Comparison of ENCODE assay signal across 15 mouse cellular contexts in the genomic region with DNA sequence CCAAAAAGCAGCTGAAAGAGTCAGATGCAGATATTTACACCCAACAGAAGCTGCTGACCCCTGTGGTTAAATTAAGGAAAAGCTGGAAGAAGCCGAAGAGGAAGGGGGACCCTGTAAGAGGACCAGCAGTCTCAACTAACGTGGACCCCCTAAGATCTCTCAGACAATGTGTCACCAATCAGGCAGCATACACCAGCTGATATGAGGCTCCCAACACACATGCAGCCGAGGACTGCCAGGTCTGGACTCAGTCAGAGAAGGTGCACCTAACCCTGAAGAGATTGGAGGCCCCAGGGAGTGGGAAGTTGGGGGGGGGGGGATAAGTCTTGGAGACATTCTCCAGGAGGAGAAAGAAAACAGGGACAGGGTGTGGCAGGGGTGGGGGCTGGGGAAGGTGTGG. TPM values are rescaled to one million over a fixed set of nuclear protein-coding genes. Genes with fewer than 3 reads are reported as not detected.
DNase-seq lines count a peak whose midpoint lies in the region; ATAC-seq and TF ChIP-seq lines count a peak whose summit lies in the region.
"Had no signal": no experiment of that assay in that cellular context is flagged by ENCODE, and none has a peak within 500 bp of the region (broad histone marks: within the 10 kb centered on the region; RNA-seq: fewer than 3 reads in every experiment).

No protein-coding gene starts in this region.

- intact Hi-C loops in heart, postnatal 25 days (cut with DNase I): loop anchor here (2.0 kb wide), 1 partner anchor 129 kb away; no protein-coding TSS in a partner anchor
- intact Hi-C loops in gastrocnemius, postnatal 14 days (cut with DNase I; ENCODE audit: low total_unique reads): no loop called here

- in situ Hi-C loops in CH12.LX (cut with MboI; ENCODE audit: low pct_ligation_motif_present, low pct_unique_long_range_greater_than_20kb, low sequenced_read_pairs): no loop called here

- H3K4me3 ChIP-seq in embryonic facial prominence, embryonic 13.5 days: no peak overlapping the region
- H3K4me3 ChIP-seq in embryonic facial prominence, embryonic 10.5 days: no peak overlapping the region
- peak overlapping the region; percentile 26; the same call in 1 of the 2 replicates for H3K4me3 ChIP-seq in heart, postnatal 0 days (ENCODE audit: low read depth, low read length)
- H3K4me3 ChIP-seq in lung, embryonic 15.5 days: peak overlapping the region; percentile 5; the same call in 1 of the 2 replicates
- peak overlapping the region; percentile 52 to 79 (median 57) for H3K4me3 ChIP-seq in CH12.LX (replicated peaks in 1 of 3; ENCODE audit: low read depth in 2 of 3, low read length in 2 of 3, poor library complexity in 1 of 3)
- H3K4me3 ChIP-seq: forebrain, embryonic 13.5 days; neural tube, embryonic 15.5 days had no signal

- H3K4me1 ChIP-seq in embryonic facial prominence, embryonic 13.5 days: no peaks in the 10 kb centered on the region
- no peaks in the 10 kb centered on the region for H3K4me1 ChIP-seq in embryonic facial prominence, embryonic 10.5 days
- H3K4me1 ChIP-seq in heart, postnatal 0 days (ENCODE audit: control insufficient read depth, insufficient read depth): no peaks in the 10 kb centered on the region; the same call in 1 of the 2 replicates
- no peaks in the 10 kb centered on the region; the same call in 1 of the 2 replicates for H3K4me1 ChIP-seq in lung, embryonic 15.5 days
- H3K4me1 ChIP-seq in CH12.LX (ENCODE audit: control insufficient read depth in 1 of 2, insufficient read depth in 2 of 2): peaks cover 0 to 6% of the 10 kb centered on the region in 2 experiments; a peak in 2 of 4 replicates
- H3K4me1 ChIP-seq: neural tube, embryonic 15.5 days had no signal

- 71% methylated on average over 3 of the region's 3 CpGs for WGBS in embryonic facial prominence, embryonic 13.5 days
- 70% methylated on average over 3 of the region's 3 CpGs for WGBS in embryonic facial prominence, embryonic 10.5 days
- 43% methylated on average over 3 of the region's 3 CpGs for WGBS in heart, postnatal 0 days
- WGBS in lung, embryonic 15.5 days: 55% methylated on average over 3 of the region's 3 CpGs

- no peak for TF ChIP-seq RAD21 in CH12.LX (IDR thresholded peaks at IDR 0.05; ENCODE audit: low read depth, low read length)

- peak; percentile 56; the same call in 1 of the 2 replicates for ATAC-seq in embryonic facial prominence, embryonic 13.5 days (ENCODE audit: insufficient number of reproducible peaks, insufficient read depth, low FRiP score, low TSS enrichment, low read depth)
- no peak for ATAC-seq in heart, postnatal 0 days (ENCODE audit: insufficient read depth, low read depth)
- 0 out of 2 replicates have a peak, but pooled peaks have one; percentile 8 for ATAC-seq in lung, embryonic 15.5 days (ENCODE audit: borderline replicate concordance, extremely low read depth, low FRiP score, low TSS enrichment)
- ATAC-seq: activated CD4-positive, CD25-positive, alpha-beta regulatory T cell, adult 4 months; forebrain, embryonic 13.5 days had no signal

- no peak for TF ChIP-seq EP300 in heart, postnatal 0 days (IDR thresholded peaks at IDR 0.05; ENCODE audit: low read depth)
- TF ChIP-seq EP300 in CH12.LX (IDR thresholded peaks at IDR 0.05; ENCODE audit: low read length): no peak

- no peak for TF ChIP-seq CTCF in heart, postnatal 0 days (IDR thresholded peaks at IDR 0.05; ENCODE audit: low read depth)
- no peak for TF ChIP-seq CTCF in CH12.LX (conservative IDR thresholded peaks at IDR 0.05 in 1 of 2, IDR thresholded peaks at IDR 0.05 in 1 of 2; ENCODE audit: low read depth in 2 of 2, low read length in 2 of 2)

- DNase-seq in embryonic facial prominence, embryonic 10.5 days (ENCODE audit: low spot score): no peak
- DNase-seq in heart, postnatal 0 days (ENCODE audit: low spot score): no peak
- no peak for DNase-seq in heart, postnatal 25 days (ENCODE audit: low spot score)
- DNase-seq in lung, postnatal 14 days: no peak
- no peak for DNase-seq in CH12.LX (ENCODE audit: extremely low read depth)
- DNase-seq in gastrocnemius, postnatal 14 days: no peak
- DNase-seq: adrenal gland, postnatal 25 days; cerebellum, adult 9-10 months; kidney, adult 18-20 months; kidney, postnatal 36 days had no signal

- H3K9me3 ChIP-seq in embryonic facial prominence, embryonic 13.5 days: no peaks in the 10 kb centered on the region
- no peaks in the 10 kb centered on the region; the same call in 1 of the 2 replicates for H3K9me3 ChIP-seq in embryonic facial prominence, embryonic 10.5 days
- no peaks in the 10 kb centered on the region for H3K9me3 ChIP-seq in heart, postnatal 0 days (replicated peaks; ENCODE audit: control insufficient read depth, low read length)
- no peaks in the 10 kb centered on the region for H3K9me3 ChIP-seq in lung, embryonic 15.5 days
- peaks cover 16% of the 10 kb centered on the region for H3K9me3 ChIP-seq in CH12.LX (replicated peaks; ENCODE audit: low read length)
- H3K9me3 ChIP-seq: forebrain, embryonic 13.5 days; neural tube, embryonic 15.5 days had no signal

- dilution Hi-C loops in CH12.LX (cut with MboI; ENCODE audit: extremely low pct_ligation_motif_present, extremely low pct_unique_long_range_greater_than_20kb, low sequenced_read_pairs): no loop called here

- TF ChIP-seq POLR2A in CH12.LX (IDR thresholded peaks at IDR 0.05; ENCODE audit: low read depth, low read length): 0 out of 2 replicates have a peak, but pooled peaks have one; percentile 20

- no peak overlapping the region for H3K27ac ChIP-seq in embryonic facial prominence, embryonic 13.5 days
- no peak overlapping the region for H3K27ac ChIP-seq in embryonic facial prominence, embryonic 10.5 days (replicated peaks)
- H3K27ac ChIP-seq in heart, postnatal 0 days (ENCODE audit: low read depth): no peak overlapping the region
- no peak overlapping the region for H3K27ac ChIP-seq in lung, embryonic 15.5 days
- no peak overlapping the region for H3K27ac ChIP-seq in CH12.LX (ENCODE audit: insufficient read depth, low read depth)
- H3K27ac ChIP-seq: forebrain, embryonic 13.5 days; neural tube, embryonic 15.5 days had no signal

- H3K4me2 ChIP-seq in embryonic facial prominence, embryonic 13.5 days: no peak overlapping the region
- H3K4me2 ChIP-seq in heart, postnatal 0 days (ENCODE audit: low read depth, low read length): peak overlapping the region; percentile 30
- H3K4me2 ChIP-seq in lung, embryonic 15.5 days: peak overlapping the region; percentile 57
- H3K4me2 ChIP-seq in CH12.LX (ENCODE audit: insufficient read depth, low read depth, poor library complexity, severe bottlenecking): peak overlapping the region; percentile 60
- H3K4me2 ChIP-seq: forebrain, embryonic 13.5 days; neural tube, embryonic 15.5 days had no signal

- peaks cover 57% of the 10 kb centered on the region for H3K79me2 ChIP-seq in CH12.LX (replicated peaks; ENCODE audit: control insufficient read depth, extremely low read depth, insufficient read depth, poor library complexity, severe bottlenecking)

- H3K9ac ChIP-seq in embryonic facial prominence, embryonic 13.5 days: no peak overlapping the region
- H3K9ac ChIP-seq in heart, postnatal 0 days (replicated peaks; ENCODE audit: low read depth, low read length): no peak overlapping the region
- no peak overlapping the region for H3K9ac ChIP-seq in lung, embryonic 15.5 days
- H3K9ac ChIP-seq in CH12.LX (ENCODE audit: insufficient read depth, low read depth): peak overlapping the region; percentile 83
- H3K9ac ChIP-seq: forebrain, embryonic 13.5 days; neural tube, embryonic 15.5 days had no signal

- H3K27me3 ChIP-seq in embryonic facial prominence, embryonic 13.5 days: no peaks in the 10 kb centered on the region
- H3K27me3 ChIP-seq in embryonic facial prominence, embryonic 10.5 days (replicated peaks; ENCODE audit: low read depth, poor library complexity, severe bottlenecking): no peaks in the 10 kb centered on the region
- no peaks in the 10 kb centered on the region for H3K27me3 ChIP-seq in heart, postnatal 0 days (ENCODE audit: control insufficient read depth, insufficient read depth, low read length)
- H3K27me3 ChIP-seq in lung, embryonic 15.5 days: no peaks in the 10 kb centered on the region
- H3K27me3 ChIP-seq in CH12.LX (replicated peaks): no peaks in the 10 kb centered on the region
- H3K27me3 ChIP-seq: forebrain, embryonic 13.5 days; neural tube, embryonic 15.5 days had no signal

- H3K36me3 ChIP-seq in embryonic facial prominence, embryonic 13.5 days: no peaks in the 10 kb centered on the region
- H3K36me3 ChIP-seq in embryonic facial prominence, embryonic 10.5 days (replicated peaks): no peaks in the 10 kb centered on the region
- no peaks in the 10 kb centered on the region; the same call in 1 of the 2 replicates for H3K36me3 ChIP-seq in heart, postnatal 0 days (replicated peaks; ENCODE audit: control insufficient read depth, insufficient read depth, low read length)
- peaks cover 7% of the 10 kb centered on the region; the same call in 1 of the 2 replicates for H3K36me3 ChIP-seq in lung, embryonic 15.5 days
- H3K36me3 ChIP-seq in CH12.LX (replicated peaks in 1 of 2; ENCODE audit: control insufficient read depth in 1 of 2, insufficient read depth in 1 of 2, low read length in 1 of 2): peaks cover 24 to 26% of the 10 kb centered on the region in 2 experiments
- H3K36me3 ChIP-seq: neural tube, embryonic 15.5 days had no signal

TF ChIP-seq in CH12.LX, 34 proteins besides CTCF, POLR2A, EP300 and RAD21:
- TF ChIP-seq USF1 (IDR thresholded peaks at IDR 0.05; ENCODE audit: low read depth, low read length) (no peak), UBTF (IDR thresholded peaks at IDR 0.05; ENCODE audit: low read depth, low read length) (no peak), MXI1 (IDR thresholded peaks at IDR 0.05; ENCODE audit: low read depth, low read length) (0 out of 2 replicates have a peak, but pooled peaks have one; percentile 37), SIN3A (IDR thresholded peaks at IDR 0.05; ENCODE audit: low read length) (peak; percentile 23; the same call in 1 of the 2 replicates), CHD1 (IDR thresholded peaks at IDR 0.05; ENCODE audit: low read depth, low read length) (0 out of 2 replicates have a peak, but pooled peaks have one; percentile 38), E2F4 (IDR thresholded peaks at IDR 0.05; ENCODE audit: insufficient replicate concordance, low read depth, low read length) (no peak)

RNA-seq across cellular contexts. Expression of gene Ulbp1, which starts 1.8 kb away (rescaled TPM):
- polyA plus RNA-seq in embryonic facial prominence, embryonic 13.5 days (2015; fragmentation: Nextera tagmentation; extraction: Ambion mirVana): 1.5 and 2.4 TPM in 2 replicates
- polyA plus RNA-seq in embryonic facial prominence, embryonic 10.5 days (2016; fragmentation: Nextera tagmentation; extraction: Ambion mirVana): 0.86 and 0.93 TPM in 2 replicates
- 4.1 and 14.6 TPM in 2 replicates for total RNA-seq in heart, postnatal 0 days (2014; rRNA removed; ENCODE audit: low replicate concordance)
- polyA plus RNA-seq in heart, postnatal 0 days (2015; fragmentation: Nextera tagmentation; extraction: Ambion mirVana): 3.6 and 4.5 TPM in 2 replicates
- 1 to 10 TPM; 1.7 to 2.8 TPM for total RNA-seq in heart, postnatal 25 days (2021)
- polyA plus RNA-seq in lung, embryonic 15.5 days (2015; fragmentation: Nextera tagmentation; extraction: Ambion mirVana): 9.4 and 10.9 TPM in 2 replicates
- total RNA-seq in CH12.LX (2012; rRNA removed) (70.1 and 78.3 TPM in 2 replicates), CH12.LX (2014; rRNA removed) (141 and 159 TPM in 2 replicates)
- 87.3 and 92.9 TPM in 2 replicates for polyA plus RNA-seq in CH12.LX (2012; ENCODE audit: insufficient read length, low read depth)
- 1 to 10 TPM; 4.5 to 4.8 TPM for total RNA-seq in gastrocnemius, postnatal 14 days (2021)

Comparison
In these comparisons a context has a peak if more than half of its experiments do, and no peak if none do; other contexts are left out.
1. H3K4me3 ChIP-seq: peak in heart, postnatal 0 days (single experiment), lung, embryonic 15.5 days (single experiment) and CH12.LX (3 of 3); none in embryonic facial prominence, embryonic 13.5 days (single experiment) and embryonic facial prominence, embryonic 10.5 days (single experiment).